Mouse (Mus musculus): Measurements from ENCODE around the gene Ccng2. TPM values are rescaled to one million over a fixed set of nuclear protein-coding genes. Genes with fewer than 3 reads are reported as not detected.

The Ccng2 gene
- polyA plus RNA-seq, 1 experiment from 2014 or later, result 78.3 TPM

DNA sequence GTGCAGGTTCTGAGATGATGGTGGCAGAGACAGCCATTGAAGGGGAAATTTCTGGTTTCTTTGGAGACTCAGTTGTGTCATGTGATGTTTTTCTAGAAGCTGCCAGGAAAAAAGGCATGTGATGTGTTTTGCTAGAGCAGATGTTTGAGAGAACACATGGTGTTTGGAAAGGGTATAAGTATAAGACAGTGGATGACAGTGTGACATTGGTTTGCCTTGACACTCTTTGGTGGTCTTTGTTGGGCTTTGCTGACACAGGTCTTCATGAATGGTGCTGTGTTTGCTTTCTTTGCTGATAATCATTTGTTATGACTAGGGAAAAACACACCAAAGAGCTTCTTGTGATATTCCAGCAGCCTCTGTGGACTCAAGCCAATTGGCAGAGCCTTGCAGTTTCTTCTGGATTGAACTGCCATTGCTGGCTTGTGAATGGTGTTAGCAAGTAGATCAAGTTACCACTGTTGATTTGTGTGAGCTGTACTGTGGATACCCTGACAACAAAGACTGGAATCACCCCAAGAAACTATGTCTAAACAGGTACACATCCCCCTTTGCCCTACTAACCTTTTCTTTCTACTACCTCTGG, 10.1 kb upstream of the Ccng2 start:
- Histone ChIP-seq H3K4me1 (replicated peaks; ENCODE audit: control insufficient read depth, insufficient read depth, low read length) (no peaks in the 10 kb centered on the region), H3K27ac (no peak overlapping the region), H3K27me3 (ENCODE audit: control insufficient read depth, insufficient read depth, low read length) (no peaks in the 10 kb centered on the region), H3K9ac (no peak overlapping the region), H3K36me3 (replicated peaks; ENCODE audit: control insufficient read depth, insufficient read depth) (no peaks in the 10 kb centered on the region), H3K4me2 (replicated peaks) (no peak overlapping the region), H3K9me3 (ENCODE audit: control insufficient read depth, low read length) (peaks cover 6% of the 10 kb centered on the region; the same call in 1 of the 2 replicates), H3K4me3 (replicated peaks; ENCODE audit: low read length) (no peak overlapping the region)
- DNase-seq (ENCODE audit: low spot score) (no peak), ATAC-seq (ENCODE audit: low FRiP score) (no peak)

DNA sequence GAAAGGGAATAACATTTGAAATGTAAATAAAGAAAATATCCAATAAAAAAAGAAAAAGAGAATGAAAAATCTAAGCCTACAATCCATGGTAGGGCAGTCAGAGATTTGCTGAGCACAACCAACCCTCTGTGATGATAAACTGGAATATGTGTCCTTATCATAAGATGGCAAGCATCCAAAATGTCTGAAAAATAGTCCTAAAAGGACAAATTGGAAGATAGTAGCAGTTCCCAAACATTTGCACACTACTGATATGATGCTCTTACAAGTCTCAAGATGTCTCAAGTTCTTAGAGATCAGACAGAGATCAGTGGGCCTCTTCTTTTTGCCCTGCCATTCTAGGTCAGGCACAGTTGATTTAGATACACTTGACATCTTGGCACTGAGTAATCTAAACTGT, 7.7 kb upstream of the Ccng2 start:
- H3K36me3 ChIP-seq (replicated peaks; ENCODE audit: control insufficient read depth, insufficient read depth), result no peaks in the 10 kb centered on the region
- ATAC-seq (ENCODE audit: low FRiP score) (no peak), DNase-seq (ENCODE audit: low spot score) (no peak)
- peaks cover 5% of the 10 kb centered on the region; the same call in 1 of the 2 replicates for H3K9me3 ChIP-seq (ENCODE audit: control insufficient read depth, low read length)
- H3K27ac ChIP-seq, result no peak overlapping the region
- no peak overlapping the region for H3K4me2 ChIP-seq (replicated peaks)
- H3K4me3 ChIP-seq (replicated peaks; ENCODE audit: low read length), result no peak overlapping the region
- H3K4me1 ChIP-seq (replicated peaks; ENCODE audit: control insufficient read depth, insufficient read depth, low read length), result no peaks in the 10 kb centered on the region
- H3K9ac ChIP-seq, result no peak overlapping the region
- H3K27me3 ChIP-seq (ENCODE audit: control insufficient read depth, insufficient read depth, low read length), result no peaks in the 10 kb centered on the region

GRCm38 (mm10) chr5:93260983-93261382, 6.1 kb upstream of the Ccng2 start:
- no peaks in the 10 kb centered on the region for H3K36me3 ChIP-seq (replicated peaks; ENCODE audit: control insufficient read depth, insufficient read depth)
- no peaks in the 10 kb centered on the region for H3K4me1 ChIP-seq (replicated peaks; ENCODE audit: control insufficient read depth, insufficient read depth, low read length)
- H3K4me2 ChIP-seq (replicated peaks), result no peak overlapping the region
- H3K4me3 ChIP-seq (replicated peaks; ENCODE audit: low read length), result no peak overlapping the region
- ATAC-seq (ENCODE audit: low FRiP score) (no peak), DNase-seq (ENCODE audit: low spot score) (no peak)
- H3K9me3 ChIP-seq (ENCODE audit: control insufficient read depth, low read length), result no peaks in the 10 kb centered on the region
- no peak overlapping the region for H3K27ac ChIP-seq
- H3K9ac ChIP-seq, result no peak overlapping the region
- 80% methylated on average over 3 of the region's 3 CpGs for WGBS
- H3K27me3 ChIP-seq (ENCODE audit: control insufficient read depth, insufficient read depth, low read length), result no peaks in the 10 kb centered on the region

GRCm38 (mm10) chr5:93262751-93263150, 4.3 kb upstream of the Ccng2 start:
- Histone ChIP-seq H3K4me1 (replicated peaks; ENCODE audit: control insufficient read depth, insufficient read depth, low read length) (no peaks in the 10 kb centered on the region), H3K36me3 (replicated peaks; ENCODE audit: control insufficient read depth, insufficient read depth) (no peaks in the 10 kb centered on the region), H3K4me3 (replicated peaks; ENCODE audit: low read length) (no peak overlapping the region), H3K27ac (no peak overlapping the region), H3K4me2 (replicated peaks) (no peak overlapping the region), H3K9me3 (ENCODE audit: control insufficient read depth, low read length) (no peaks in the 10 kb centered on the region), H3K27me3 (ENCODE audit: control insufficient read depth, insufficient read depth, low read length) (no peaks in the 10 kb centered on the region), H3K9ac (no peak overlapping the region)
- ATAC-seq (ENCODE audit: low FRiP score) (no peak), DNase-seq (ENCODE audit: low spot score) (no peak)
- WGBS, result 96% methylated on average over 2 of the region's 2 CpGs

- ATAC-seq (ENCODE audit: low FRiP score), result no peak
Measured at GRCm38 (mm10) chr5:93263396-93264075, 3.5 kb upstream of the Ccng2 start.

DNA sequence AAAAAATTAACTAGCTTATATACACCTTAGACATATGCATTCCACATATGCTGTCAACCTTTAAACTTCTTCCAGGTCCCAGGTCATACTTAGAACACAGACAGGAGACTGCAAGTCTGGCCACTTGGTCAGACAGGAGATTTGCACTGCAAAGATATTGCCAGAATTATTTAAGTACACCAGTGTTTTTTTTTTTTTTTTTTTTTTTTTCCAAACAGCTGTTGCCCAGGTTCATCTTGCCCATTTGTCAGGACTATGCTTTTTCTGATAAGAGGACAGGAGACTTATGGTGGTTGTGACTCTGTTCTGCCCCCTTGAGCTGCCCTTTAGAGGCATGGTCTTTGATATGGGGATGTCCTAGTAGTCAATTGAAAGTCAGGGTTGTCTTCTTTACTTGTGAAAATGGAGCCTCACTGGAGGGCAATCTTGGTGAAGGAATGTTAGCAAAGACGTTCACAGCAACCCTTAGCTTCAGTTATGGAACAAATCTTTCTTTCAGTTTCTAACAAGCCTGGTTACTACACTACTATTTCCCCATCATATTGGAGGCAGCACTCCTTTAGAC, 2.8 kb upstream of the Ccng2 start:
- Histone ChIP-seq H3K9ac (no peak overlapping the region), H3K4me3 (replicated peaks; ENCODE audit: low read length) (no peak overlapping the region), H3K4me2 (replicated peaks) (no peak overlapping the region), H3K4me1 (replicated peaks; ENCODE audit: control insufficient read depth, insufficient read depth, low read length) (peaks cover 5% of the 10 kb centered on the region; the same call in 1 of the 2 replicates), H3K36me3 (replicated peaks; ENCODE audit: control insufficient read depth, insufficient read depth) (no peaks in the 10 kb centered on the region), H3K27me3 (ENCODE audit: control insufficient read depth, insufficient read depth, low read length) (no peaks in the 10 kb centered on the region), H3K27ac (no peak overlapping the region), H3K9me3 (ENCODE audit: control insufficient read depth, low read length) (no peaks in the 10 kb centered on the region)
- no peak for DNase-seq (ENCODE audit: low spot score)
- no peak for ATAC-seq (ENCODE audit: low FRiP score)
- 83% methylated on average over 1 of the region's 1 CpGs for WGBS

More at GRCm38 (mm10) chr5:93263396-93264075, 3.5 kb upstream of the Ccng2 start:
- no peaks in the 10 kb centered on the region for H3K4me1 ChIP-seq (replicated peaks; ENCODE audit: control insufficient read depth, insufficient read depth, low read length)
- WGBS, result 80% methylated on average over 6 of the region's 6 CpGs
- no peaks in the 10 kb centered on the region for H3K36me3 ChIP-seq (replicated peaks; ENCODE audit: control insufficient read depth, insufficient read depth)
- H3K9me3 ChIP-seq (ENCODE audit: control insufficient read depth, low read length), result no peaks in the 10 kb centered on the region
- no peak overlapping the region for H3K4me2 ChIP-seq (replicated peaks)
- no peak overlapping the region for H3K27ac ChIP-seq
- H3K4me3 ChIP-seq (replicated peaks; ENCODE audit: low read length), result no peak overlapping the region
- no peak overlapping the region for H3K9ac ChIP-seq
- no peaks in the 10 kb centered on the region for H3K27me3 ChIP-seq (ENCODE audit: control insufficient read depth, insufficient read depth, low read length)
- no peak for DNase-seq (ENCODE audit: low spot score)

DNA sequence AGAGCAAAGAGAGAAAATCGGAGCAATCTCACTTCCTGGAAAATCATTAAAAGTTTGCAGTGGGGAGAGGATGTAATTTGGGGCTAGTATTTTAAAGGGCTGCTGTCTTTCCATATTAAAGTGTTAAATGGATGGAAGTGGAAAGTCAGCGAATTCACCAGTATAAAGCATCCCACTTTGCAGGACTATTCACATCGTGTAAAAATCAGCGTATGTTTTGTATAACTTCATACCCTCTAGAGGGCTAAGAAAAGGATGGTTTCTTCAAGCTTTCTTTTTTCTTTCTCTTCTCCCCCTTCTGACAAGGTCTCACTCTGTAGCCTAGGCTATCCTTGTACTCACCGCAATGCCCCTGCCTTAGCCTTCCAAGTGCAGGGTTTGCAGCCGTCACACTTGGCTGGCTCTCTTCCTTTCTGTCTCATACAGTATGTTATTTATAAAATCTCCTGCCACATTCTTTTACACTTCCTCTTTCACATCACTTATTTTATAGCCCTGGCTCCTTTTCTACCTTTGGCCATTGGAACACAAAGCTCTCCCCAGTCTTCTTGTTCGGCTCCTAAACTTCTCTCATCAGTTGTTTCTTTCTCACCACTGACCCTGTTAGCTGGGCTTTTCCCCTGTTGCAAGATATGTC, 1.8 kb upstream of the Ccng2 start:
- no peak overlapping the region for H3K4me2 ChIP-seq (replicated peaks)
- 88% methylated on average over 7 of the region's 7 CpGs for WGBS
- ATAC-seq (ENCODE audit: low FRiP score) (no peak), DNase-seq (ENCODE audit: low spot score) (no peak)
- H3K4me1 ChIP-seq (replicated peaks; ENCODE audit: control insufficient read depth, insufficient read depth, low read length), result peaks cover 14% of the 10 kb centered on the region
- no peak overlapping the region for H3K9ac ChIP-seq
- H3K36me3 ChIP-seq (replicated peaks; ENCODE audit: control insufficient read depth, insufficient read depth), result peaks cover 7% of the 10 kb centered on the region; the same call in 1 of the 2 replicates
- no peak overlapping the region for H3K4me3 ChIP-seq (replicated peaks; ENCODE audit: low read length)
- no peaks in the 10 kb centered on the region for H3K9me3 ChIP-seq (ENCODE audit: control insufficient read depth, low read length)
- no peak overlapping the region for H3K27ac ChIP-seq
- no peaks in the 10 kb centered on the region for H3K27me3 ChIP-seq (ENCODE audit: control insufficient read depth, insufficient read depth, low read length)

DNA sequence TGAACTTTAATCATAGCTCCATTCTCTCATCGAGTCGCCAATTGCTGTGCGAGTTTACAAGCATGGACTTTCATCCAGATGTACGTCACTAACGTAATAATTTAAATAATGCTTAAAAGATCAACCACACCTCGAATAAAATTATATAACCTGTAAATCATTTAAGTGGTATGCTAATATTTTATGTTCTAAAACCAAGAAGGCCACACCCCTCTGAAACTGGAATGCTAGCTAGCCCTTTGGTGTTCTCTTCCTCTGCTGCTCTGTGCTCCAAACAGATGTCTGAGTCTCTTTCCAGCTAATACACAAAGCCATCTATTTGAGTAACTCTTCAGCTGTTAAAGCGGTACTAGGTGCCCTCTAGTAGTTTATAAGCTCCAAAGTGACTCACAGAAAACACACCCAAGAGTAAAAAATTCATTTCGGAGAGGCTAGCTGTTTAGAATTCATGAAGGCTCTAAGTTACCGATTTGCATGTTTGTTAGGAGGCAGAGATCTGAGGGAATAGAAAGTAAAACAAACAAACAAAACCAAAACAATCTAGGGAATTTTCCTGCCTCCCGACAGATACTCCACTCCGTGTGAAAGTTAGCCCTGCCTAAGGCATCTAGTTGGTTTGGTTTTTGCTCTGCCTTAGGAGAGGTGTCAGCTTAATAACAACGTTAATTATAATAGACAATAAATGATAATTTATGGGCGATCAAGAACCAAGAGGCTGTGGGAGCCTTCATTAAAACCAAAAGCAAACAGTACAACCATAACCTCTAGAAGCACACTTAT, 1.1 kb upstream of the Ccng2 start:
- Histone ChIP-seq H3K27ac (peak overlapping the region; percentile 77), H3K4me1 (replicated peaks; ENCODE audit: control insufficient read depth, insufficient read depth, low read length) (peaks cover 14% of the 10 kb centered on the region), H3K4me2 (replicated peaks) (peak overlapping the region; percentile 57), H3K9me3 (ENCODE audit: control insufficient read depth, low read length) (no peaks in the 10 kb centered on the region), H3K9ac (peak overlapping the region; percentile 53; the same call in 1 of the 2 replicates), H3K4me3 (replicated peaks; ENCODE audit: low read length) (peak overlapping the region; percentile 72), H3K36me3 (replicated peaks; ENCODE audit: control insufficient read depth, insufficient read depth) (peaks cover 12% of the 10 kb centered on the region), H3K27me3 (ENCODE audit: control insufficient read depth, insufficient read depth, low read length) (no peaks in the 10 kb centered on the region)
- DNase-seq (ENCODE audit: low spot score) (no peak), ATAC-seq (ENCODE audit: low FRiP score) (no peak)
- 73% methylated on average over 13 of the region's 13 CpGs for WGBS
